Mouse (Mus musculus) midbrain, postnatal 0 days (tissue): ENCODE measurements at regions not wholly inside any gene's neighbourhood (a gene's known extent, or its start where the extent isn't known, plus 50 kb on each side); places are given as distances from the start of the nearest gene placed in this dataset.

ENCODE experiments used
- ATAC-seq: fragments of 200-750 bp; cut with Nextera tagmentation; 2 replicates; pipeline ENCODE4 v1.8.0; 2017; ENCODE audit warnings: moderate number of reproducible peaks, mild to moderate bottlenecking, moderate TSS enrichment, moderate library complexity; ENCODE audit not compliant: low FRiP score
- DNase-seq: peaks from one replicate; pipeline ENCODE4 v3.0.0-alpha.2; 2015; ENCODE audit warnings: low spot score
- H3K27ac ChIP-seq: fragments of 300-500 bp; sonication (generic); 2 replicates; pipeline ENCODE4 v1.5.1; 2014; ENCODE audit warnings: low read depth, mild to moderate bottlenecking, low read length, mixed read lengths
- H3K27me3 ChIP-seq: fragments of 300-500 bp; sonication (generic); 2 replicates; pipeline ENCODE4 v1.6.1; 2014; ENCODE audit warnings: low read length, control low read depth, mixed read lengths; ENCODE audit not compliant: insufficient read depth
- H3K36me3 ChIP-seq: fragments of 300-500 bp; sonication (generic); 2 replicates; pipeline ENCODE4 v1.6.1; 2014; ENCODE audit warnings: low read length, control low read depth, mixed read lengths; ENCODE audit not compliant: insufficient read depth
- H3K4me1 ChIP-seq: fragments of 300-500 bp; sonication (generic); 2 replicates; pipeline ENCODE4 v1.6.1; 2014; ENCODE audit warnings: mild to moderate bottlenecking, control low read depth, antibody characterized with exemption, low read length, mixed read lengths; ENCODE audit not compliant: insufficient read depth
- H3K4me2 ChIP-seq: fragments of 300-500 bp; sonication (generic); 2 replicates; pipeline ENCODE4 v1.6.1; 2014; ENCODE audit warnings: low read depth, mild to moderate bottlenecking, low read length, mixed read lengths; ENCODE audit not compliant: poor library complexity, severe bottlenecking
- H3K4me3 ChIP-seq: fragments of 300-500 bp; sonication (generic); 2 replicates; pipeline ENCODE4 v1.5.1; 2014; ENCODE audit warnings: low read depth, mild to moderate bottlenecking, low read length, moderate library complexity
- H3K9ac ChIP-seq: fragments of 300-500 bp; sonication (generic); replicated peaks from 2 replicates; pipeline ENCODE4 v1.6.1; 2014; ENCODE audit warnings: mild to moderate bottlenecking, low read length, moderate library complexity, mixed read lengths; ENCODE audit not compliant: poor library complexity, severe bottlenecking
- H3K9me3 ChIP-seq: fragments of 300-500 bp; sonication (generic); 2 replicates; pipeline ENCODE4 v1.6.1; 2016; ENCODE audit warnings: low read length, control low read depth
- CTCF ChIP-seq: IDR thresholded peaks from 2 replicates; pipeline ENCODE4 v1.5.1; 2016; ENCODE audit warnings: antibody characterized with exemption, mild to moderate bottlenecking
- WGBS: fragments of 180-500 bp; shearing (Covaris S2); extraction: QIAGEN DNeasy Blood & Tissue Kit; methylation state at CpG from one replicate; pipeline ENCODE4 v1.1.7; 2014; 5-methylcytosine and 5-hydroxymethylcytosine counted together

DNA sequence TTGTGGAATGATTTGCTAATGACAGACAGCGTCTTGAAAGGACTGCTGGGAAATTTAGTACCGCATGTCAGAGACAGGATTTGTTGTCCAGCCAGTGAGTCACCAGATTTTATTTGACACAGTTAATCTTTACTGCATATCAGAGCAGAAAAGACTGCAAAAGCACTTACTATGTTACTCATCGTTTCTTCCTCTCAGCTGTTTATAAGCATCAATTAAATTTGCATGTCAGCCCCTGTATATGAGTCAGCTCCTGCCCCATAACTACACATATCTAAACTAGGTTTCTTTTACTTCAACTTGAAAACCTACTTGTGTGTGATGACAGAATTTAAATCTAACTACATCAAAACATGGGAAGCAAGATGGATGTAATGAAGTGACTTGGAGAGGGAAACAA, 440.4 kb upstream of the Dppa4 start:
- DNase-seq (no peak), ATAC-seq (no peak)
- Histone ChIP-seq H3K4me3 (no peak overlapping the region), H3K9me3 (no peaks in the 10 kb centered on the region), H3K4me1 (no peaks in the 10 kb centered on the region), H3K4me2 (no peak overlapping the region), H3K36me3 (no peaks in the 10 kb centered on the region), H3K9ac (no peak overlapping the region), H3K27me3 (no peaks in the 10 kb centered on the region), H3K27ac (no peak overlapping the region)
- 87% methylated on average over 3 of the region's 3 CpGs for WGBS
- no peak for TF ChIP-seq CTCF

DNA sequence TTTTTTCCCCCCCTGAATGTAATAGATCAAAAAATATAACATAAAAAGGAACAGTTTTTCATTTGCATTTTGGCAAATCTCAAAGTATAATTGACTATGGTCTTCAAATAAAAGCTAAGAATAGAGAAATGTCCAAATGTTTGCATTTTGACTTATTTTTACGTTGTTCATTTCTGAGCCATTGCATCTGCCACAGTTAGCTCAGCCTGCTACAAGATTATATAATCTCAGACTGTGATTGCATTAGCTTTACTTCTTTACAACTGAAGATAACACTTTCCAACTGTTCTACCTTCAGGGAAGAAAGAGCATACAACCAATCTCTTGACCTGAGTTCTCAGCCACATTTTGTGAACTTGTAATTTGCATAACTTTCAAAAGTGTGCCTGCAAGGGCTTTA, 431.9 kb upstream of the Dppa4 start:
- H3K27ac ChIP-seq = no peak overlapping the region
- H3K36me3 ChIP-seq = no peaks in the 10 kb centered on the region
- WGBS = 70% methylated on average over 1 of the region's 1 CpGs
- DNase-seq (no peak), ATAC-seq (no peak)
- H3K4me3 ChIP-seq = no peak overlapping the region
- no peak overlapping the region for H3K4me2 ChIP-seq
- H3K9ac ChIP-seq = no peak overlapping the region
- H3K27me3 ChIP-seq = no peaks in the 10 kb centered on the region
- TF ChIP-seq CTCF = no peak
- no peaks in the 10 kb centered on the region for H3K9me3 ChIP-seq
- H3K4me1 ChIP-seq = no peaks in the 10 kb centered on the region

DNA sequence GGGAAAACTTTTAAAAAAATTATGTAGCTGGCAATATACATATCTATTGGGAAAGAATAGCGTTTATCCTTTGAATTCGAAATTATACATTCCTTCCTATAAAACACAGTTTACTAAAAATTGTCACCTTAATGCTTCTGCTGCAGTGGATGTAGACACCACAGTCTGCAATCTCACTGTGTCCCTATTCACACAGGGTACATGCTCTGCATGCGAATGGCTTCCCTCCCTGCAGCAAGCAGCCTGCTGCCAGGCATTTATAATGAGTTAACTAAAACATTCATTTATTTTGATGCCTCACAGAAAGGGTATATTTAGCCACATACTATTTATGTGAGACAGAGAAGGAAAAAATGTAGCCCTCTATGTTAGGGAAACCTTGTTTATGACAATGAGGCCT, 423.7 kb upstream of the Dppa4 start:
- H3K4me1 ChIP-seq = no peaks in the 10 kb centered on the region

DNA sequence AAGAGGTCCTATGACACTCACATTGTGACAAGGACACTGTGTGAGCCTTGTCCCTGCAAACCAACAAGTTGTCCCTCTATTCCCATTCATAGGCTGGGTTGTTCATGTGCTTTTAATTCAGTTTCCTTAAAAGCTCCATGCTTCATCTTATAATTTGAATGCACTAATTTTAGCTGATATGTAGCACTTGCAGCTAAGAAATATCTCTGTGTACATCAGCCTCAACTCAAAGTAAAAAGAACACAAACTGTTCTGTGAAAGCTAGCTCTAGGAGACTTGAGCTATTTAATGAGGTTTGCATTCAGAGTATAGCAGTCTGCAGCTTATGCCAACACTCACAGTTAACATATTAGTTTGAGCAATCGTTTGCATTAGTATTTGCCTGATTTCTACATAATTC, 408.3 kb upstream of the Dppa4 start:
- H3K27me3 ChIP-seq = no peaks in the 10 kb centered on the region
- 76% methylated on average over 1 of the region's 1 CpGs for WGBS

More for the DNA sequence above, 423.7 kb upstream of the Dppa4 start:
- ATAC-seq (no peak), DNase-seq (no peak)
- Histone ChIP-seq H3K9me3 (no peaks in the 10 kb centered on the region), H3K36me3 (no peaks in the 10 kb centered on the region), H3K4me2 (no peak overlapping the region), H3K4me3 (no peak overlapping the region), H3K9ac (no peak overlapping the region), H3K27me3 (no peaks in the 10 kb centered on the region), H3K27ac (no peak overlapping the region)
- TF ChIP-seq CTCF = no peak
- 75% methylated on average over 3 of the region's 3 CpGs for WGBS

DNA sequence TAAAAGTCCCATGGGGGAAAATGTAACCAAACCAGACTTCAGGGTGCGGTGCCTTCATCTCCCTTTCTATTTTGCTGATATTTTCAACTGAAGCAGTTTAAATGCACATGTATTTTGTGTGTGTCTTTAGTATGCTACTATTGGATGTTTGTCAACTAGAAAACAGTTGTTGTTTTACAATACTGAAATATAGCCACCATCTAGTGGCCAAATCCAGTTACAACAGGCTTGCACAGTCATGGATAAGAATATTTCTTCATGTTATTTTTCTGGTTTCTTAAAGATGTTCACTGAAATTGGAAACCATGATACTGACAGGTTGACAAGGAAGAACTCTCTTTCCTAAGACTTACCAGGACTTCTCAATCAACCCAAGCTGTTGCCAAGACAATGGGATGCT, 400.1 kb upstream of the Dppa4 start:
- Histone ChIP-seq H3K27ac (no peak overlapping the region), H3K27me3 (no peaks in the 10 kb centered on the region), H3K9ac (no peak overlapping the region), H3K4me2 (no peak overlapping the region), H3K4me3 (no peak overlapping the region), H3K4me1 (no peaks in the 10 kb centered on the region), H3K9me3 (no peaks in the 10 kb centered on the region), H3K36me3 (no peaks in the 10 kb centered on the region)
- peak; percentile 69 for TF ChIP-seq CTCF
- 100% methylated on average over 1 of the region's 1 CpGs for WGBS
- DNase-seq (peak; percentile 62), ATAC-seq (no peak)

More for the DNA sequence above, 408.3 kb upstream of the Dppa4 start:
- Histone ChIP-seq H3K9ac (no peak overlapping the region), H3K36me3 (no peaks in the 10 kb centered on the region), H3K4me2 (no peak overlapping the region), H3K4me3 (no peak overlapping the region), H3K9me3 (no peaks in the 10 kb centered on the region), H3K4me1 (no peaks in the 10 kb centered on the region), H3K27ac (no peak overlapping the region)
- TF ChIP-seq CTCF = no peak
- no peak for ATAC-seq
- no peak for DNase-seq

DNA sequence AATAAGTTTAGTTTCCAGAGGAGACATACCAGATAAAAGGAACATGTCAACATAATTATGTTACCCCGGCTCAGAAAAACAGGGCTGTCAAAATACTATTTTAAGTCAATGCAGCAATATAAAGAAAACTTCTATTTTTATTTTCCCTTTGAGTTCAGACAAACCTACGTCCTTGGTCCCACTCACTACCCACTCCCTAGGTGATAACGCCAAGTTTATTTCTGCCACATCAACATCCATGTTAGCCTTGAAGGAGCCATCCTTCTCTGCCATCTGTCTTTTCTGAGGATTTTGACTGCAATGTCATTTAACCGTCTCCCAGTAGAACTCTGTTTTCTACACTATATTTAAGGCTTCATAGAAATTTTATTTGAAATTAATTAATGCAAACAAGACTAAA, 396.5 kb upstream of the Dppa4 start:
- Histone ChIP-seq H3K4me3 (no peak overlapping the region), H3K4me1 (no peaks in the 10 kb centered on the region), H3K27ac (no peak overlapping the region), H3K27me3 (no peaks in the 10 kb centered on the region), H3K4me2 (no peak overlapping the region), H3K9ac (no peak overlapping the region), H3K9me3 (no peaks in the 10 kb centered on the region), H3K36me3 (no peaks in the 10 kb centered on the region)
- ATAC-seq (no peak), DNase-seq (no peak)
- no peak for TF ChIP-seq CTCF
- WGBS = 82% methylated on average over 4 of the region's 4 CpGs
